Mouse (Mus musculus) hindlimb bud, embryonic 11.5 days (tissue): ENCODE measurements around the gene Abl1.

ENCODE experiments used
- DNase-seq: peaks from one replicate; pipeline ENCODE4 v3.0.0-alpha.2; 2012; ENCODE audit warnings: low read depth, low spot score; ENCODE audit errors: extremely low spot score

The Abl1 gene

DNA sequence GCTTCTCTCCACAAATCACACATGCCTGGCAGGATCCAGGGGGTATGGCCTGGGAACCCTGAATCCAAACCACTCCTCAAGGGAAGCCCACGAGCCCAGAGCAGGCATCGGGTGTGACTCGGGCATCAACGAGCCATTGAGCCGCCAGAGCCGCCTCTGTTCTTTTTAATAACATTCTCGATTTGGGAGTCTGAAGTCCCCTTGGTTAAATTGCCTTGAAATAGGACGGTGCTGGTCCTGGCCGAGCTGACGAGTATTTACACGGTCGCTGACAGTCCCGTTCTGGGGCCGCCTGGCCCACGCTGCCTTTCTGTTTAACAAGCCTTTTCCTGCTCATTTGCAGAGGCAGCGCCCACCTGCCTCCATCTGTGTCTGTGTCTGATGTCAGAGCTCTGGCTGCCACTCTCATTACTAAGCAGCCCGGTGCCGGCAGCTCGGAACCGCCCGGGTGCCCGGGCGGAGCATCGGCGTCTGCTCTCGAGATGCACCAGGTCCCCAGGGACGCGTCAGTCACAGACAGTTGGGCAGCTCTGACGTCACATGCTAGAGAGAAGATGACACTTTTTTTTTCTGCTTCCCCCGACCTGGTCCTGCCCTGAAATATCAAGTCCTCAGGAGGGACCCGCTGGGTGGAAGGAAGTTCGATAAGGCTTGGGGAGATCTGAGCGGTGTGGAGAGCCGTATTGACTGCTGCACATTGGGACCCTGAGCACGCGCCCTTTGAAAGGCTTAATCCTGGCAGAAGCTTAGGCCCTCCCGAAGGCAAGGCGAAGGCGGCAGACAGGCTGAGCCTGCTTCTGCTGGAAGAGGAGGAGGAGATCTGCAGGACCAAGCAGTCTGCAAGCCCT lies 134.6 kb downstream of the Abl1 start:
- no peak for DNase-seq

DNA sequence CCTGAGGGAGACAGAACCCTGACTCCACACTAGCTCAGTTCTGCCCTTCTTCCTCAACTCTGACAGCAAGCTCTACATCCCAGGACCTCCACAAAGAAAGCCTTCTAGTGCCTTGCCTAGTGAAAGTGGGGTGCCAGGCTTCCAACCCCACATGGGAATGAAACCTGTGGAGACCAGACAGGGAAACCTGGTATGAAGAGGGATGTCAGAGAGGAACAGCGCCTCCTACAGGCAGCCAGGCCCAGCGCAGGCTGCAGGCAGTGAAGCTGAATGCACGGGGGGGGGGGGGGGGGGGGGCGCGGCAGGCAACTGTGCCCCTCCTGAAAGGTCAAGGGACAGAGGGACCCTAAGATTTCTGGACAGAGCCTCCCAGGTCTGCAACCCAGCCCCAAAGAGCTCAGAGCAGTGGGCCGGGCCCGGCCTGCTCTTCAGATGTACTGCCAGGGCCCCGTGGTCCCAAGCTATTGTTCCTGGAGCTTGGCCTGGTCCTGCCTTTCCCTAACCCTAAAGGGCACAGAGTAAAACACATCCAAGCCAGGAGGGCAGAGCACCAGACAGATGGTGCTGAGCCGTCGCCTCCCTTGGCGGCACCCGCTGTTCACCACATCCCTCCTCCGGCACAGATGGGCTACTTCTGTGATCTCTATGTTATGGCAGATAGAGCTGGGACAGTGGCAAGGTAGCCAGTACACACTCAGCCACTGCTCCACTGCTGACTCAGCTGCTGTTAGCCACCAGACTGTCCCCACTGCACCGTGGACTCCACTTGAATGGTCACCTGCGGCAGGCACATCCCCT lies 136.0 kb downstream of the Abl1 start:
- DNase-seq = no peak

DNA sequence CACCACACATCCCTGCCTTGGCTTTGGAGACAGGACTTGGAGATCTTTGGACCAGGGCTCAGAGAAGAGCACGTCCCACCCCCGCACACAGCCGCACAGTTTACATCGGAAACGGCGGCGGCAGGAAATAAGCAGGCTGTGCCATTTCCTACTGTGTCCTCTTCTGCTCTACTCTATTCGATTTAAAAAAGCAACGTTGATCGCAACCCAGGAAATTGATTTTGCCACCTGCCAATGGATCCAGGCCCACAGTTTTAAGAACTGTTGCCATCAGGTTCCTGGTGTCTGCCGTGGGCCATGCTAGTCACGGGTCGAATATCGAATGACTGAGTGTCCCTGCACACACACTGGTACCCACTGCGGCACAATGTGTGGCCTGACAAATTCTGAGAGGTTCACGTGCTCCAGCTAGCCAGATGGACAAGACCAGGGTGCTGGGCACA lies 137.3 kb downstream of the Abl1 start:
- no peak for DNase-seq

DNA sequence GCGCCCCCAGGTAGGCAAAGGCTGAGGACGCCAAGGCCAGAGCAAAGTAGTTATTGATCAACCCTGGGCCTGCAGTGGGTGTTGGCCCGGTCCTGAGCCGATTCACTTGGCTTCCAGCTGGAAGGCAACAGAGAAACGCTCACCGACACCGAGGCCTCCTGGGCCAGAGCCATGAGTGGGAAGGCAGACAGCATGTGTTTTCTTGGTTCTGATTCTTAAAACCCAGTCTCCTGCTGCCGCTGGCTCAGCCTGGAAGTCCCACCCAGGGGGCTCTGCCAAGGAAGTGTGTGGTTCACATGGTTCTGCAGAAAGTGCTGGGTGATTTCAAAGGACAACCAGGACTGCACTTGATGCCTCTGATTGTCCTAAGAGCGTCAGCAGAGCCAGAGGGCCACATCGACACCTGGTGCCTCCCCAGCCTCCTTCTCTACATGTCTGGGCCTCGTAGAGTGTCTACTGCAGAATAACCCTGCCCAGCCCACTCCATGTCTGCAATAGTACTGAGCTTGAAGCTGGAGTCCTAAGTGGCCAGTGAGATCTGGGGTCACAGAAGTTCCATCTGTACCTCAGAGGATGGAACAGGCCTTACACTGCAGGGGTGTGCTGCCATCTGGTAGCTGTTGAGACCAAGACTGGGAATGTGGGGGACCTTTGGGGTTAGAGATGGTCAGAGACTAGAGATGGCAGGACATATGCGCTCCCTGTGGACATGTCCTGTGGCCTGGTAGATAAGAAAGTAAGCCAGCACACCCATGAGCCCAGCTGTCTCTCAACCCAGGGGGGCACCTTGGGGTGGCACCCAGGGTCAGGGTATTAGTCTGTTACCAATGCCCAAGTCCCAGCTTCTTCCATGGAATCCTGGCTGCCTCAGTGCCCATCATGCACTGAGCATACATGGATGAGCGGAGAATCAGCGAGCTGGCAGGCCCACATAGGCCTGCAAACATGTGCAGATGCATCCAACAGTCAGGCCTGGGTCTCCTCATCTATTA lies 138.2 kb downstream of the Abl1 start:
- no peak for DNase-seq

DNA sequence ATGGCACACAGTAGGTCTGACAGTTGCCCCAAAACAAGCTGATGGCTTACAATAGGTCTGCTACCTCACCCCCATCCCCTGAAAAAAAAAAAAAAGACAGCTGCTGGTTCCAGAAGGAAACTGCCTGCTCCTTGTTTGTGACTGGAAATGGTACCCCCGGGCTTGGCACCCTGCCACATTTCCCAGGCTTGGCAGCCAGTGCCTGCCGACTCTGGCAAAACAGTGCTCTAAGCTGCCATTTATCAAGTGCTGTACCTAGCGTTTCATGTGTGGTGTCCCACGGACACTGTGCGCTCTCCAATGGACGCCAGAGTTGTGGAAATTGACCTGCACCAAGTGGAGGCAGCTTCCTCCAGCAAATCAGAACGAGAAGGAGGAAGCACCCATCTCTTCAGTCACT lies 139.7 kb downstream of the Abl1 start:
- DNase-seq = no peak

DNA sequence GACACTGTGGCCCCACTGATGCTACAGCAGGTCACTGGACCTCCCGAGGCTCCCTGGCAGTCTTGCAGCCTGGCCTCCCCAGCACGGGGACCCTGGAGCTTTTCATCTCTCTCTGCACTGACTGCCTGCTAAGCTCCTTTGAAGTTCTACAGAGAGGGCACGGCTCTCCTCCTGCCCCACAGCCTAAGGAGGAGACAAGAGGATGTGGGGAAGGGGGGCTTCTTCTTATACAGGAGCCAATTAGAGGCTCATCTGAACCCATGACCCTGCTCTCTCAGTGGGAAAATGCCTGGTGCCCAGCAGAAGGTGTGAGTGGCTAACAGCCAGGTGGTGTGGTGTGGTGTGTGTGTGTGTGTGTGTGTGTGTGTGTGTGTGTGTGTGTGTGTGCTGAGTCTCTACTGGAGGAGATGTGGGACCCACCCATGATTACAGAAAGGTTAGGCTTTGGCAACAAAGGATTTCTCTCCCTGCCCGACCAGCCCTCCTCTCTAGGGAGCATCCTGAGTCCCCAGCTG lies 140.2 kb downstream of the Abl1 start:
- no peak for DNase-seq

DNA sequence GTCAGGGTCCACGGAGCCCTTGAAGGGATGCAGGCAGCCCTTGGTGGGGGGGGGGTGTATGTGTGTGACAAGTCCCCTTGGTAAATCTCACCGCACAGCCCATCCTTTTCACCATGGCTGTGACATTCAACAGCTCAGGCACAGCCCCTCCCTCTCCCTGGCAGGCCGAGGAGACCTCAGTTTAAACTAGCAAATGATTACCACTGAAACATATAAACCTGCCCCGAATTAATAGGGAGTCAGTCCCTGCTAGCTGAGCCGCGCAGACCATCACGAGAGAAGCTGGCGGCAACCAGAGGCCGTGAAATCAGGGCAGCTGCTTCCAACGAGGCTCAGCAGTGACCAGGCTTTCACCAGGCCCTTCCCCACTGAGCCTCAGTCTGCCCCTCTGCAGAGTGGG lies 147.9 kb downstream of the Abl1 start:
- no peak for DNase-seq

DNA sequence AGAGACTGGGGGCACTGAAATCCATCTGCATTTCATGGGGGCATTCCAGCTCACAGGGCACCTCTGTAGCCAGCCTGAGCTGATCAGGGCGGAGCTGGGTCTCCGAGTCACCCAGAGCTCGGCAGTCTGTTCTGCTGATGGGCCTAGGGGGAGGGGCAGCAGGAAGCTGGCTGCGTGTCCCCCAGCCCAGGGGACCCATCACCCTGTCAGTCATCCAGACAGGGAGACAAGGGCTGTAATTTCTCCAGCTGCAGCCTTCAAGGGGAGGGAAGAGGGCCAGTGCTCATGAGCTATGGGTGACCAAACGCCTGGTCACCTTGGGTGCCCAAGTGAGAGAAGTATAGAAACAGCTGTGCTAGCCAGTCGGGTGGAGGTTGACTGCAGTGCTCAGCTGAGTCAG lies 148.8 kb downstream of the Abl1 start:
- DNase-seq = no peak

DNA sequence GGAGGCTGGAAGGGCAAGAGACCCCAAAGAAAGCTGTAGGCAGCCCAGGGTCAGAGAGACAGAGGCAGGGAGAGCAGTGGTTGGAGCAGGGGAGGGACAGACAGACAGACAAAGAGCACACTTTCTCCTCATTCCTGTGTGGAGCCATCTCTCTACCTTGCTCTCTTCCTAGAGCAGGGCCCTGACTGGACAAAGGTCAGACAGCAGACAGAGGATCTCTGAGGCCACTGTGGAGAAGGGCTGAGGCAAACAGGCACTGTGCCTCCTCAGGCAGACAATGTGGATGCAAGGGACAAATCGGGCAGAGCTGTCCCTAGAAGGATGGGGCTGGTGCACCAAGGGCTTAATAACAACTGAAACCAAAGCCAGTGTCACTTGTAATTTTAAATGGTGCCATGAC lies 150.7 kb downstream of the Abl1 start:
- DNase-seq = no peak

DNA sequence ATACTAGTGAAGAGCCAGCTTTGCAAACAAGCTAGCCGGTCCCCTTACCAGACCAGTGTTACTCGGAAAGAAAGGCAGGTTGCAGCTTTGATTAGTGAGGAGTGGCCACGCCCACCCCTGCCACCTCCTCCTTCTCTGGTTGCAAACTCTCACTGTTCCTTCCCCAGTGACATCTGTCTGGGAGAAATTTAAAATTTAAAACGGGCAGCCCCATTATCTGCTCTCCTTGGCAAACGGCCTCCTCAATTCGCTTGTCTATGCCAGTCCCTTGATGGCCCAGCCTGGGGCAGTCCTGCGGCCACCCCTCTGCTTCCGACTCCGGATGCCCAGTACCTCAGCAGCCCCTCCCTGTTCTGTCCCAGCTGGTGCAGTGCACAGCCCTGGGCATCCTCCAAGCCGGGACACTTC lies 156.6 kb downstream of the Abl1 start:
- no peak for DNase-seq

DNA sequence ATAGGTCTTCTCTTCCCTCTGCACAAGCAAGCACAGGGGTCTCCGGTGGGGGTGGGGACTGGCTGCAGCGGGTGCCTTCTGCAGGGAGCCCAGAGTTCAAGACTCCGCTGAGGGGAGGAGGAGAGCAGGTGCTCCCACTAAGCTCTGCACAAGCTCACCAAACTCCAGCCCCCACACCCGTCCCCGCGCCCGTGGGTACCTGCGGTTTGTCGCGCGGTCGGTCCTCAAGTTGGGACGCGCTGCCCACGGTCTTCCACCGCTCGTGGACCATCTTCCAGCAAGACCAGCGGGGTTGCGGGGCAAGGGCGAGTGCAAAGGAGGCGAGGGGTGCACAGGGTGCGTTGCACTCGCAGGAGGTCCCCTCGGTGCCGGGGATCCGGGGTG lies 157.3 kb downstream of the Abl1 start:
- DNase-seq = no peak

DNA sequence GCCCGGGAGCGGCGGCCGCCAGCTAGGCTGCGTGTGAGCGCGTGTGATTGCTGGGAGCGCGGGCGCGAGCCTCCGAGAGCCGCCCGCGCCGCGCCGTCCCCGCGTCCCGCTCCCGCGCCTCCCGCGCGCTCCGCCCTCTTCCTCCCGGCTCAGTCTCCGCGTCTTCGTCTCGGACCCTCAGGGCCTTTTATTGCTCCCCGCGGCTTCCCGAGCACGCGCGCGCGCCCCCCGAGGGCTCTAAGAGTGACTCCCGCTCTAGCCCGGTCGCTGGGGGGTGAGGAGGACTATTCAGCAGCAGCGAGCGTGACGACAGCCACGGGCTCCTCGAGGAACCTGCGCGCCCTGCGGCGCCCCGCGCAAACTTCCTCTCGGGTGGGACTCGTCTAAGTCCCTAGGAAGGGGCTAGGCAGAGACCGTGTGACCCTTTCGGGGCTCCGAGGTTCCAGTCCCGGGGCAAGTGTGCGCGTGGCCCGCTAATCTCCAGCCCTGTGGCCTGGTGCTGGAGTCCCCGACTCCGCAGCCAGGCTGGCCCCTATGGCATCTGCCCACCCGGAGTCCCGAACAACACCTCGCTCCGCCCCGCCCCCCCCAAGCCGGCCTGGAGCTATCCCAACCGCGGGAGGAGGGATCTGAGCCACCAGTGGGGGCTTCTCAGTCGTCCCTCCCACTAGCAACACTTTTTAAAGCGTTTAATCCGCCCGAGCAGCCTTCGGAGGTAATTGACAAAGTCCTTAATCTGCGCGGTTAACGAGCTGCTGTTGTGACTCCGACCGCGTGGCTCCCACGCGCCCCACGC lies 157.9 kb downstream of the Abl1 start, which contains the start of gene Fibcd1:
Gene Fibcd1, minus strand, starts transcription at position 110 of the 796 bp plus-strand sequence.
- DNase-seq = no peak

DNA sequence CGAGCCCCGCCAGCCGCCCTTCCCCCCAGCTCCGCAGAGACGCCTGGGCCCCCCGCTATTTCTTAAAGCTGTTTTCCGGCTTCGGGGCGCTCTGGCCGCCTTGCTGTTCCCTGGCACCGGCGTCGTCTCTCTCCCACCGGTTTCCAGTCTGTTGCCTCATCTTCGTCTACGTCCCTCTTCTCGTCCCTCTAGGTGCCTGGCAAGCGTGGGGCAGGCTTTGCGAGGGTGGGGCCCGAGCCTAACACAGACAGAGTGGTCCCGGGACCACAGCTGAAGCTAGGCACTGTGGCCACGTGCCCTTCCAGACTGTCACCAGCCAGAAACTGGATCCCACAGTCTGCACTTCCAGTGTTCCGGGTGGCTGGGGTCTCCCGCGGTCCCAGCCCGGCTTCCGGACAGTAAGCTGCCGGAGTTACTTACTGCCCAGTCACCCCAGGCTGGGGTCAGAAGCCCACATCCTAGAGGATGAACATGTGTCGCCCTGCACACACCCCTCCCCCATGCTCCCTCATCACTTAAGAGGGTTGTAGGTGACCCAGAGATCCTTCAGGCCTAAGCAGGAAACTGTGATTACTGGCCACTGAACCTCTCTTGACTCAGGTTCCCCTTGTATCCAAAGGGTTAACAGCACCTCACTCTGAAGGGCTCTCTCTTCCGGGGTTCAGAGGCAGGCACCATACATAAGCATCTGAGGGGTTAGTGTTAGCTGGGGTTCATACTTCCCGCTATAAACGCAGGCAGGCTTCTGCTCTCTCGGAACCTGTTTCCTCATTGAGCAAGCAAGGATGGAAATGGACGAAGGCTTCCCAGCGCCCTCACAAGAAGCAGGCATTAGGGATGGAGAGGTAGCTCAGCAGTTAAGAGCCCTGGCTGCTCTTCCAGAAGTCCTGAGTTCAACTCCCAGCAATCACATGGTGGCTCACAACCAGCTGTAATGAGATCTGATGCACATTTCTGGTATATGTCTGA lies 158.8 kb downstream of the Abl1 start:
- no peak for DNase-seq

DNA sequence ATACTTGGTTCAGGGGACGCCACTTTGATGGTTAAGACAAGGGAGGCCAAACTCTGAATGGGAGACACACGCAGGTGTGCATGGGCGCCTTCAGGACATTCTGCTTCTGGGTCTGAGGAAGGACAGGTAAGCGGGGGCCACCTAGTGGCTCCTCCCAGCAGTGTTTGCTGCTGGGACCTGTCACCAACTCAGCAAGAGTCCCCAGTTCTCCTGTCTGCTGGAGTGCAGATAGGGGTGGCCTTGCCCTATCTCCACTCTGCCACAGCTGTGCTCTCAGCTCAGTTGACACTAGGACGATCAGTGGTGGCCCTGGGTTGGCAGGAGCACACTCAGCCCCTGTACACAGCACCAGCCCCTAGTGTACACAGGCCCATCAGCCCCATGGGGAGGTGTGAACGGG lies 159.7 kb downstream of the Abl1 start:
- DNase-seq = no peak

DNA sequence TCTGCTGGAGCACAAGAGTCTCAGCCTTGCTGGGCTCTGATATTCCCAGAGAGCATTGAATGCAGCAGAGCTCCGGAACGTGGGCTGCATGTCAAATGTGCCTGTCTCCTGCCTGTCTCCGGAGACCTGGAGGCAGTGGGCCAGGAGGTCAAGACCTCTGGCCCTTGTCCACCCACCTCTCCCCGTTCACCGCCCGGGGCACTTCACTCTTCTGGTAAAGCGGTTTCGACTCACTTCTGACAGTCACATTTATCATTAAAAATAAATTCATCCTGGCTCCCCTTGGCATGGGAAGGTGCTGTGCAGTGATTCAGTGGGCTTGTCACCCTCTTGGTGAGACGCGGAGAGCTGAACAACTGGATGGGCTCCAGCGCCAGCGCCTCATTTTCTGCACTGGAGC lies 162.0 kb downstream of the Abl1 start:
- no peak for DNase-seq
